Mouse (Mus musculus) midbrain, embryonic 12.5 days (tissue): ENCODE measurements around the gene Adamts17. TPM values are rescaled to one million over a fixed set of nuclear protein-coding genes. Genes with fewer than 3 reads are reported as not detected.

ENCODE experiments used
- ATAC-seq: fragments of 200-750 bp; cut with Nextera tagmentation; 2 replicates; pipeline ENCODE4 v1.8.0; 2017; ENCODE audit warnings: low read depth, moderate TSS enrichment, moderate library complexity; ENCODE audit not compliant: low FRiP score
- H3K27ac ChIP-seq: fragments of 300-500 bp; sonication (generic); replicated peaks from 2 replicates; pipeline ENCODE4 v1.5.1; 2016; ENCODE audit warnings: mild to moderate bottlenecking
- H3K27me3 ChIP-seq: fragments of 300-500 bp; sonication (generic); 2 replicates; pipeline ENCODE4 v1.6.1; 2016; ENCODE audit warnings: mild to moderate bottlenecking
- H3K36me3 ChIP-seq: fragments of 300-500 bp; sonication (generic); 2 replicates; pipeline ENCODE4 v1.6.1; 2016
- H3K4me1 ChIP-seq: fragments of 300-500 bp; sonication (generic); 2 replicates; pipeline ENCODE4 v1.6.1; 2016
- H3K4me2 ChIP-seq: fragments of 300-500 bp; sonication (generic); replicated peaks from 2 replicates; pipeline ENCODE4 v1.6.1; 2016; ENCODE audit warnings: mild to moderate bottlenecking, moderate library complexity
- H3K4me3 ChIP-seq: fragments of 300-500 bp; sonication (generic); 2 replicates; pipeline ENCODE4 v1.5.1; 2016; ENCODE audit warnings: mild to moderate bottlenecking
- H3K9ac ChIP-seq: fragments of 300-500 bp; sonication (generic); replicated peaks from 2 replicates; pipeline ENCODE4 v1.6.1; 2016; ENCODE audit warnings: mild to moderate bottlenecking, moderate library complexity
- H3K9me3 ChIP-seq: fragments of 300-500 bp; sonication (generic); 2 replicates; pipeline ENCODE4 v1.6.1; 2016; ENCODE audit warnings: mild to moderate bottlenecking
- WGBS: fragments of 180-500 bp; shearing (Covaris S2); methylation state at CpG from one replicate; pipeline ENCODE4 v1.1.7; 2016; 5-methylcytosine and 5-hydroxymethylcytosine counted together
- polyA plus RNA-seq: library from polyadenylated mRNA; unstranded; fragments of >200 nt; fragmentation: Nextera tagmentation; extraction: Ambion mirVana; gene quantifications from 2 replicates; pipeline ENCODE4 v1.2.1, GENCODE M21; 2016

Adamts17 gene
- polyA plus RNA-seq, 1 experiment from 2014 or later, result 2.2 TPM

DNA sequence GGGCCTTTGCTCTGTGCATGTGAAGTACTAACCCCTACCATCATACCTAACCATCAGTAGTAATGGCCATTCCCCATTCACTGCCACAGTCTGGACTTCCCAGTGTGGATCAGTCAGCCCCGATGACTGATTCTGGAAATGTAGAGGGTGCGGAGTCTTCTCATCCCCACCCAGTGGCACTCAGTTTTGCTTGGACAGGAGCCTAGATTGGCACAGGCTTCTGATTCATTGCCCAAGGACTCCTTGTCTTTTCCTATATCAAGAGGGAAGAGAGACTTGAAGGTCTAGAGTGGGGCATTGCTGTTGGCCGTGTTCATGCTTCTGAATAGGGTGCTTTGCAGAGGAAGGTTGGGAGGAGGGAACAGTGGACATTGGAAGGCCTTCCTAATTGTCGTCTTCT lies 148.1 kb downstream of the Adamts17 start:
- Histone ChIP-seq H3K9ac (no peak overlapping the region), H3K27ac (no peak overlapping the region), H3K4me3 (no peak overlapping the region), H3K4me1 (no peaks in the 10 kb centered on the region), H3K27me3 (no peaks in the 10 kb centered on the region), H3K4me2 (no peak overlapping the region), H3K36me3 (no peaks in the 10 kb centered on the region), H3K9me3 (no peaks in the 10 kb centered on the region; the same call in 1 of the 2 replicates)
- ATAC-seq, result no peak
- WGBS, result 96% methylated on average over 4 of the region's 4 CpGs

DNA sequence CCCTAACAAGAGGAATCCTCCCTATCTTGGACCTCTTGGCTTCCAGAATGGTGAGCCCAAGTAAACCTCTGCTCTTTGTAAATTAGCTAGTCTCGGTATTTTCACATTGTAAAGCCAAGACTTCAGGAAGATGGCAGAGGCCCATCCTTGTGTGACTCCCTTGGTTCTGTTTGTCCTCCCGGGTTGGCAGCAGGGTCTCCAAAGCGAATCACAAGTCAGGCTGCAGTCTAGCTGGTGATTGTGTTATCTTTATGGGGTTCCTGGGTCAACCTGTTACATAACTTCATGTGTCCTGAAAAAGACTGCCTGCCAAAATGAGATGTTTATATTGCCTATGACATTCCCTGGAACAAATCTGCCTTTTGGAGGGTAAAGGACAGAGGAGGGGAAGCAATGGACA lies 148.9 kb downstream of the Adamts17 start:
- Histone ChIP-seq H3K27ac (no peak overlapping the region), H3K4me3 (no peak overlapping the region), H3K9ac (no peak overlapping the region), H3K27me3 (no peaks in the 10 kb centered on the region), H3K9me3 (no peaks in the 10 kb centered on the region; the same call in 1 of the 2 replicates), H3K4me2 (no peak overlapping the region), H3K4me1 (no peaks in the 10 kb centered on the region), H3K36me3 (no peaks in the 10 kb centered on the region)
- ATAC-seq, result no peak
- WGBS, result 89% methylated on average over 3 of the region's 3 CpGs

DNA sequence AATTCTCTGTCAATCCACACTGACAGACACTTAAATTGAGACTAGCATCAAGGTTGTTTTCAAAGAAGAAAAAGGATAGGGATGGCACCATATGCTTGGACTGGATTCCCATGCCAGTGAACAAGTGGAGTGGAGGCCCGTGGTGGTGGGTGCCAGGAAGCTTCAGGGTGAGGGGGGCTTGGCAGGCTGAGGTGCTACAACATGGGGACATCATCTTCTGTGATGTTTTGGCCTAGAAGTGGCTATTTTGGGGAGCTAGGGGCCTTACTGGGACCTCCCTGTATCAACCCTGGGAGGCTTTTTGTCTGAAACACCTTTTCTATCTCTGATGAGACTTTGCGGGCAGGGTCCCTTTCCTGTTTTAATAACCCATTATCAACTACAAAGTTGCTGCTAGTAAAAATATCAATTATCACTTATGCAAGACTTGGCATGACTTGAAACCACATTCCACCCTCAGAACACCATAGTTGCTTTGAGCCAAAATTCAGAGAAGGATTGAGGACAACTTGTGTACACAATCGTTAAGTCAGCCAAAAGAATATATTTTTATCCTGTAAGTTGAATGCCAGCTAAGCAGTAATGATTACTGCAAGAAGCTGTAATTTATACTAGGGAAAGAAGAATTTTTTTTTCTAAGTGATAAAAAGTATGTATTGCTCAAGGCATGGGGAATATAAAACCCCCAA lies 150.0 kb downstream of the Adamts17 start:
- 86% methylated on average over 3 of the region's 3 CpGs for WGBS
- Histone ChIP-seq H3K9me3 (no peaks in the 10 kb centered on the region; the same call in 1 of the 2 replicates), H3K4me2 (no peak overlapping the region), H3K36me3 (no peaks in the 10 kb centered on the region), H3K4me1 (no peaks in the 10 kb centered on the region), H3K27ac (no peak overlapping the region), H3K4me3 (no peak overlapping the region), H3K27me3 (no peaks in the 10 kb centered on the region), H3K9ac (no peak overlapping the region)
- no peak for ATAC-seq

DNA sequence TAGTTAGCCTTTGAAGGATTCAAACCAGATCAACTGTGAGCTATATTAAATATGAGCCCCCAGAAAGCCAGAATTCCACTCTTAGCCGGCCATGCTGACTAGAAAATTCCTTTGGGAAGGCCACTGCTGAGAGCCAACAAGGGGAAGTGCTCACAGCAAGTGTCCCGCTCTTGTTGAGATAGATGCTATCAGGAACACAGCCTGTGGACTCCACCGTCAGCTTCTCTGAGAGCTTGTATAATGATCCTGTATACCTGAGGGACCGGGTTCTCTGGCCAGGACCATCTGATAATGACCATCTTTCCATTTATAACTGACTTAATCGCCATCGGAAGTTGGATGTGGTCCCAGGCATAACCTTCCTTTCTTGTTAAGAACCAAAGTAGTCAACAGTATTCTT lies 159.3 kb downstream of the Adamts17 start:
- WGBS, result 88% methylated on average over 6 of the region's 6 CpGs
- Histone ChIP-seq H3K4me1 (no peaks in the 10 kb centered on the region), H3K9me3 (no peaks in the 10 kb centered on the region), H3K27ac (no peak overlapping the region), H3K36me3 (no peaks in the 10 kb centered on the region), H3K4me2 (no peak overlapping the region), H3K4me3 (no peak overlapping the region), H3K27me3 (no peaks in the 10 kb centered on the region), H3K9ac (no peak overlapping the region)
- ATAC-seq, result no peak

DNA sequence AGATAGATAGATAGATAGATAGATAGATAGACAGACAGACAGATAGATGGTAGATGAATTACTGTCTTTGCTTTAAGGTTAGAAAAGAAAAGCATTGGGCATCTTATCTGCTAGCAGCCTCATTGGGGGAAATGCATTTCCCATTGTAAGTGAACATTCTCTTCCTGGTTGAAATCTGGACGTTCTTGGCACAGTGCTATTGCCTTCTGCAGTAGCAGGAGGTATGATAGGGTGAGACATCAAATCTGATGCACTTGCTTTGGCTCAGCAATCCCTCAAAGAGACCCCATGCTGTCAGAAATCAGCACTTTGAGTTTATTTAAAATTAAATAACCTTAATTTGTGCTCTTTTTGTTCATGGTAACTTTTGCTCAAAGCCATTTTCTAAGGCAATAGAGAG lies 164.1 kb downstream of the Adamts17 start:
- Histone ChIP-seq H3K27ac (no peak overlapping the region), H3K4me1 (no peaks in the 10 kb centered on the region), H3K36me3 (no peaks in the 10 kb centered on the region), H3K4me2 (no peak overlapping the region), H3K9me3 (no peaks in the 10 kb centered on the region), H3K27me3 (no peaks in the 10 kb centered on the region), H3K9ac (no peak overlapping the region), H3K4me3 (no peak overlapping the region)
- no peak for ATAC-seq
- 70% methylated on average over 1 of the region's 1 CpGs for WGBS

DNA sequence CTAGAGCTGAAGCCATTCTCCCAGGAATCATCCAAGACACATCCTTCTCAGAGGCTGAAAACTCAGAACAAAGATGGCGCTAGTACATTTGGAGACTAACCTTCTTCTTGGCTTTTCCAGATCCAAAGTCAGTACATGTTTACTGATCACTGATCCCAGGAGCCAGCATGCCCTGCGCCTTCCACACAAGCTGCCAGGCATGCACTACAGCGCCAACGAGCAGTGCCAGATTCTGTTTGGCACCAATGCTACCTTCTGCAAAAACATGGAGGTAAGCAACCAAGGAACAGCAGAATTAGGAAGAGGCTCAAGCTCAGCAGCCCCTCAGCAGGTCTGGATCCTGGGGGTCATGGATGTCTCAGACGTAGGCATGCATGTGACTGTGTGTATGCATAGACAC lies 164.7 kb downstream of the Adamts17 start:
- no peak overlapping the region for H3K9ac ChIP-seq

DNA sequence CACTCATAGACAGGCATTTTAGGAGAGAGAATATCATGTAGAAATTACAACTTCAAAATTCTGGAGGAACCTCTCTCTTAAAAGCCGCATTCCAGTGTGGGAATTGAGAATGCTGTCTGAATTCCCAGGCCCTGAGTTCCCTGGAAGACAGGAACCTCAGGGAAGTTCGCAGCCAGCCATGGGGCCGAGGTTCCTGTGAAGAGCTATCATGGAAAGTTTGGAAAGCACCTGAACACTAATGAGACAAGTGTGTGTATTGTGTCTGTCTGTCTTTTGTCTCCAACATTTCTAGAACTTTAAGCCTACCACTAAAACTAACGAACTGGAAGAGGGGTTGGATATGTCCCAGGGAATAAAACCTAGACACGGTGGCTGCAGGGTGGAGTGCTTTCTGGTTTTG lies 170.3 kb downstream of the Adamts17 start:
- Histone ChIP-seq H3K9ac (no peak overlapping the region), H3K27me3 (no peaks in the 10 kb centered on the region), H3K4me2 (no peak overlapping the region), H3K4me1 (no peaks in the 10 kb centered on the region), H3K4me3 (no peak overlapping the region), H3K9me3 (no peaks in the 10 kb centered on the region), H3K36me3 (no peaks in the 10 kb centered on the region), H3K27ac (no peak overlapping the region)
- no peak for ATAC-seq
- 91% methylated on average over 5 of the region's 5 CpGs for WGBS

More for the DNA sequence above, 164.7 kb downstream of the Adamts17 start:
- no peak overlapping the region for H3K4me2 ChIP-seq
- H3K36me3 ChIP-seq, result no peaks in the 10 kb centered on the region
- H3K9me3 ChIP-seq, result no peaks in the 10 kb centered on the region
- no peak for ATAC-seq
- no peak overlapping the region for H3K4me3 ChIP-seq
- H3K27ac ChIP-seq, result no peak overlapping the region
- no peaks in the 10 kb centered on the region for H3K27me3 ChIP-seq
- no peaks in the 10 kb centered on the region for H3K4me1 ChIP-seq
- WGBS, result 96% methylated on average over 5 of the region's 5 CpGs

DNA sequence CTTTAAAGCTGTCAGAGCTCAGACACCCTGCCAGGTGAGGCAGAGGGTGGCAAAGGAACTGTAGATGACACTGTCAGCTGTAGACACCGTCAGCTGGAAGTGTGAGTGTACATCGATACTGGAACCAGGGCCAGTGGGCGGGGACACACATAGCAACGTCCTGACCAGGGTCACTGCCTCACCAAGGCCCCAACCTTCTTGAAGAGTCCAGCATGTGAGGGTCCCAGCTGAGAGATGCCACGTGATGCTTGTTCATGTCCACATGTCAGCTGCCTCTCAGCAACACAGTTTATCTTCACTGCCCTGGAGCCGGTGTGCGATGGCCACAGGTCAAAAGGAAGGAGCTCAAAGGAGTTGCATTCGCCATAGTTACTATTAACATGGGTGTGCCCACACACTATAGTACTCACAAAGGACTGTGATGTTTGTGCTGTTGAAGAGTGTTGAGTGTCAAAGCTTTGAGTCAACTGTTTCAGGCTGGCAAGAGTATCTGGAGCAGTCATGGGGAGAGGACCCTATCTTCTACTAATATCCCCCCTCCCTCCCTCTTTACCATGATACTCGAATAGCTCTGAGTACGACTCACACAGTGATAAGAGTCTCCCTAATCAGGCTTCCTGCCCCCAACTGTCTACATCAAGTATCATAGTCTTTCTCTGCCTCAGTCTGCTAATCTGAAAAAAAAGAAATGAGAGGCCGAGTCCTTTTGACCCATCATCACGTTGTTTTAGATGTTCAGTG lies 172.6 kb downstream of the Adamts17 start:
- Histone ChIP-seq H3K4me3 (no peak overlapping the region), H3K36me3 (no peaks in the 10 kb centered on the region), H3K27me3 (no peaks in the 10 kb centered on the region), H3K4me1 (no peaks in the 10 kb centered on the region), H3K4me2 (no peak overlapping the region), H3K27ac (no peak overlapping the region), H3K9ac (no peak overlapping the region), H3K9me3 (no peaks in the 10 kb centered on the region)
- WGBS, result 89% methylated on average over 12 of the region's 12 CpGs
- ATAC-seq, result no peak

DNA sequence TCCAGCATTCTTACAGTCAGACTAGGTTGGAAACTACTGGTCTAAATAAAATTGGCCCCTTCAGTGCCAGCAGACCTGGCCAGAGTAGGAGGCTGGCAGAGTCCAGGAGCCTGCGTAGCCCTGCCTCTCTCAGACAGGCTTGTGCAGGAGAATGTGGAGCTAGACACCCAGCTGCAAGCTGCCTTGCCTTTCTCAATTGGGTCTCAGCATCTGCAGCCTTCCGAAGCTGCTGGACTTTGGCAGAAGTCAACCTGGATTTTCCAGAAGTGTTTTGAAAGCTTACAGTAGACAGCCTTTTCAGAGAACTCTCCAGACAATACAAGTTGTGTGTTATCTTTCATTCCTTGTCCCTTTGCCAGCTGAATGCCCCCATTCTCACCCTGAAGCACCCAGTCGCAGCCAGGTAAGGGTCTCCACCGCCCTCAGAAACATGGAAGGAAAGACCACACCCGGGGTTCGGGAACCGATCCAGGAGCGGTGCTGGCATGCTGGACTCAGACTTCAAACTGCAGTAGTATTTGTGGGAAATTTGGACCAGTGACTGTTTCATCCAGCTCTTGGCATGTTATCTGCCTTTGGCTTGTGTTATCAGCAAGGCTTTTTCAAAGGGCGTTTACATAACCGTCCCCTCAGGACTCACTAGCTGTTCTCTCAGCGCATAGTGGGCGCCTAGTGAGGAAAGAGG lies 173.8 kb downstream of the Adamts17 start:
- Histone ChIP-seq H3K4me2 (no peak overlapping the region), H3K27me3 (no peaks in the 10 kb centered on the region), H3K9me3 (no peaks in the 10 kb centered on the region), H3K27ac (no peak overlapping the region), H3K4me1 (no peaks in the 10 kb centered on the region), H3K36me3 (no peaks in the 10 kb centered on the region), H3K4me3 (no peak overlapping the region), H3K9ac (no peak overlapping the region)
- ATAC-seq, result no peak
- 92% methylated on average over 12 of the region's 12 CpGs for WGBS

DNA sequence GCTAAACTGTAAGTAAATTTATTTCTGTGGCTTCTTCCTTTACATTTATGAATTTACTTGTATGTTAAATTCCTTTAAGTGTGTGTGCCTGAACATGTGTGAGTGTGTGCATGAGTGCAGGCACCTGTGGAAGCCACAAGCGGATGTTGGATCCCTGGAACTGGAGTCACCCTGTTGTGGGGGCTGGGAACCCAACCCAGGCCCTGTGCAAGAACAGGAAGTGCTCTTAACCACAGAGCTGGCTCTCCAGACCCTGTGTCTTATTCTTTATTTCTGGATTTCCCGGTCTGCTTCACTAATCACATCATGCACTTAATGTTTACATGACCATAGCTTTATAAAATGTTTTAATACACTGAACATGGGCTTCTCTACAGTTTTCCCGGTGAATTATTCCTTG lies 180.4 kb downstream of the Adamts17 start:
- H3K27me3 ChIP-seq, result no peaks in the 10 kb centered on the region
- H3K27ac ChIP-seq, result no peak overlapping the region
- 84% methylated on average over 3 of the region's 3 CpGs for WGBS
- H3K36me3 ChIP-seq, result no peaks in the 10 kb centered on the region
- no peak for ATAC-seq
- H3K4me3 ChIP-seq, result no peak overlapping the region
- no peak overlapping the region for H3K4me2 ChIP-seq
- H3K4me1 ChIP-seq, result no peaks in the 10 kb centered on the region
- no peaks in the 10 kb centered on the region for H3K9me3 ChIP-seq
- H3K9ac ChIP-seq, result no peak overlapping the region

DNA sequence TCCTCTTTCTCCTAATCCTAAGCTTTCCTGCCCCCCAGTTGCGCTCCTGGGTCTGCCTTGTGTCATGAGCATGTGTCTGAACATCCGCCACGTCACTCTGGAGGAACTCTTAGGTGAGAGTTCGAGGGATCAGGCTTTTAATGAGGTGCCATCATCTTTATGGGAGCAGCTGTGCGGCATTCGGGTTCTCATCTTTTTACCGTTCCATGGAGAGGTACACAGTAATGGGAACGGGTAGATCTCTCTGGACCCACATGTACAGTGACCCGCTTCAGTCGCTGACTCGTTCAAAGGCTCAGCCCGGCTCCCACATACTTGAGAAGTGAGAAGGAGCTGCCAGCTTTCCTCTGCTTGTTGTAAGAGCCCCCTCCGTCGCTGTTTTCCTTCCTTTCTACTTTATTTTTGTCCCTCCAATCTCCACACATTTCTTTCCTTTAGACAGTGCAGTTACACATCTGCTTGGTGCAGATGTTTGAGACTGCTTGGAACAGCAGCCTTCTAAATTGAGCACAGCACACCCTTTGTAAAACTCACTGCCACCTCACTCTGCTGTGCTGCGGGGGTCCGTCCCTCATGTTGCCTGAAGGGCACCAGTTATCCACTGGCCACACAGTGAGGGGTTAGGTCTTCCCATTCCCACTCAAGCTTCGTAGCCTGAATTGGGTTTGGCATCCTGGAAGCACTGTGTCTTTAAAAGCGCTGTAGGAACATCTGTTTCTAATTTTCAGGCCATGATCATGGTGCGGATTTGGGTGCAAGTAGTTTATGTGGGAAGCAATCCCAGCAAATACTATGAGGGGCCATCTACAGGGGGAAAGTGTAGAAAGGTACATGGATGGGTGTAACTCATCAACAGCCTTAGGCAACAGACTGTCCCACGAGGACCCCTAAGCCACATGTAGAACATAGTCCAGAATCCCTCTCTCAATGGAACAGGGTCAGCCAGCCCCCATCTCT lies 186.9 kb downstream of the Adamts17 start:
- Histone ChIP-seq H3K4me3 (no peak overlapping the region), H3K36me3 (no peaks in the 10 kb centered on the region), H3K9ac (no peak overlapping the region), H3K4me1 (no peaks in the 10 kb centered on the region), H3K27me3 (no peaks in the 10 kb centered on the region), H3K9me3 (no peaks in the 10 kb centered on the region), H3K27ac (no peak overlapping the region), H3K4me2 (no peak overlapping the region)
- ATAC-seq, result no peak
- 80% methylated on average over 20 of the region's 20 CpGs for WGBS
